Mouse (Mus musculus): Measurements from ENCODE around the gene Wipf1. TPM values are rescaled to one million over a fixed set of nuclear protein-coding genes. Genes with fewer than 3 reads are reported as not detected.
A peak's percentile ranks its signal among the peaks of the same experiment; 100 is the strongest.

Gene Wipf1
- total RNA-seq, 2 experiments from 2014 or later, result 17.3 to 34.1 TPM

GRCm38 (mm10) chr2:73477501-73477900, 52.0 kb downstream of the Wipf1 start:
- ATAC-seq (replicated peaks; ENCODE audit: poor library complexity, severe bottlenecking), result no peak

GRCm38 (mm10) chr2:73475519-73475918, 54.0 kb downstream of the Wipf1 start:
- ATAC-seq (replicated peaks; ENCODE audit: poor library complexity, severe bottlenecking), result peak; percentile 91

- ATAC-seq (replicated peaks; ENCODE audit: poor library complexity, severe bottlenecking), result no peak
Measured at GRCm38 (mm10) chr2:73472130-73472529, 57.4 kb downstream of the Wipf1 start.

- ATAC-seq (replicated peaks; ENCODE audit: poor library complexity, severe bottlenecking), result peak; percentile 72
Measured at GRCm38 (mm10) chr2:73470146-73470630, 59.3 kb downstream of the Wipf1 start.

- no peak for ATAC-seq (replicated peaks; ENCODE audit: poor library complexity, severe bottlenecking)
Measured at GRCm38 (mm10) chr2:73469552-73469951, 60.0 kb downstream of the Wipf1 start.

- no peak for ATAC-seq (replicated peaks; ENCODE audit: poor library complexity, severe bottlenecking)
Measured at GRCm38 (mm10) chr2:73468993-73469392, 60.5 kb downstream of the Wipf1 start.

GRCm38 (mm10) chr2:73467071-73467851, 62.3 kb downstream of the Wipf1 start:
- peak; percentile 50 for ATAC-seq (replicated peaks; ENCODE audit: poor library complexity, severe bottlenecking)

GRCm38 (mm10) chr2:73466481-73466880, 63.1 kb downstream of the Wipf1 start:
- no peak for ATAC-seq (replicated peaks; ENCODE audit: poor library complexity, severe bottlenecking)

- peak; percentile 71 for ATAC-seq (replicated peaks; ENCODE audit: poor library complexity, severe bottlenecking)
Measured at GRCm38 (mm10) chr2:73463431-73464194, 65.9 kb downstream of the Wipf1 start.

- ATAC-seq (replicated peaks; ENCODE audit: poor library complexity, severe bottlenecking), result peak; percentile 34
Measured at GRCm38 (mm10) chr2:73462757-73463339, 66.7 kb downstream of the Wipf1 start.

- ATAC-seq (replicated peaks; ENCODE audit: poor library complexity, severe bottlenecking), result peak; percentile 56
Measured at GRCm38 (mm10) chr2:73462265-73462664, 67.3 kb downstream of the Wipf1 start.

GRCm38 (mm10) chr2:73460168-73460567, 69.4 kb downstream of the Wipf1 start:
- ATAC-seq (replicated peaks; ENCODE audit: poor library complexity, severe bottlenecking), result no peak

GRCm38 (mm10) chr2:73459607-73460153, 69.9 kb downstream of the Wipf1 start:
- no peak for ATAC-seq (replicated peaks; ENCODE audit: poor library complexity, severe bottlenecking)

- ATAC-seq (replicated peaks; ENCODE audit: poor library complexity, severe bottlenecking), result no peak
Measured at GRCm38 (mm10) chr2:73456886-73457285, 72.6 kb downstream of the Wipf1 start.

- no peak for ATAC-seq (replicated peaks; ENCODE audit: poor library complexity, severe bottlenecking)
Measured at GRCm38 (mm10) chr2:73456154-73456553, 73.4 kb downstream of the Wipf1 start.

- peak; percentile 68 for ATAC-seq (replicated peaks; ENCODE audit: poor library complexity, severe bottlenecking)
Measured at GRCm38 (mm10) chr2:73455541-73455940, 74.0 kb downstream of the Wipf1 start.

- no peak for ATAC-seq (replicated peaks; ENCODE audit: poor library complexity, severe bottlenecking)
Measured at GRCm38 (mm10) chr2:73454682-73455081, 74.9 kb downstream of the Wipf1 start.

GRCm38 (mm10) chr2:73454186-73454585, 75.3 kb downstream of the Wipf1 start:
- ATAC-seq (replicated peaks; ENCODE audit: poor library complexity, severe bottlenecking), result no peak

GRCm38 (mm10) chr2:73453717-73454116, 75.8 kb downstream of the Wipf1 start:
- peak; percentile 80 for ATAC-seq (replicated peaks; ENCODE audit: poor library complexity, severe bottlenecking)

- ATAC-seq (replicated peaks; ENCODE audit: poor library complexity, severe bottlenecking), result no peak
Measured at GRCm38 (mm10) chr2:73453085-73453484, 76.4 kb downstream of the Wipf1 start.

- no peak for ATAC-seq (replicated peaks; ENCODE audit: poor library complexity, severe bottlenecking)
Measured at GRCm38 (mm10) chr2:73452556-73452955, 77.0 kb downstream of the Wipf1 start.

Data from granulocyte monocyte progenitor cell, adult 5-6 weeks (primary cell).